Mouse (Mus musculus): Measurements from ENCODE around the gene Ctbp1. TPM values are rescaled to one million over a fixed set of nuclear protein-coding genes. Genes with fewer than 3 reads are reported as not detected.

Ctbp1 gene
- polyA plus RNA-seq, 1 experiment from 2014 or later = 441 TPM

DNA sequence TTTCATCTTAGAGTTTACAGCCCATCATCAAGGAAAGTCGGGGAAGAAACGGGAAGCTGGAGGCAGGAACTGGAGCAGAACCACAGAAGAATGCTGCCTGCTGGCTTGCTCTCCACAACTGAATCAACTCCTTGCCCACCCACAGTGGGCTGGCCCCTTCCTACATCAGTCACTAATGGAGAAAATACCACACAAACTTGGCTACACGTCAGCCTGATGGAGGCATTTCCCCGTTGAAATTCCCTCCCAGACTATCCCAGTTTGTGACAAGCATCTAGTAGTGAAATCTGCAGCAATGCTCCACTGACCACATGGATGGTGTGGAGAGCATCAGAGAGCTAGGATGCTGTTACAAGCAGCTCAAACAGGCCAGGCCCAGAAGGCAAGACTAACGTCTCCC, 42.0 kb downstream of the Ctbp1 start:
- WGBS = 85% methylated on average over 5 of the region's 5 CpGs
- Histone ChIP-seq H3K4me1 (ENCODE audit: control insufficient read depth, insufficient read depth, low read length) (no peaks in the 10 kb centered on the region), H3K36me3 (ENCODE audit: control insufficient read depth, insufficient read depth, low read length) (no peaks in the 10 kb centered on the region), H3K27me3 (ENCODE audit: control insufficient read depth, insufficient read depth, low read depth, low read length) (no peaks in the 10 kb centered on the region), H3K9me3 (replicated peaks; ENCODE audit: control insufficient read depth, low read length, poor library complexity, severe bottlenecking) (no peaks in the 10 kb centered on the region), H3K4me2 (ENCODE audit: low read length) (no peak overlapping the region), H3K27ac (ENCODE audit: low read length) (no peak overlapping the region), H3K9ac (ENCODE audit: low read depth, low read length) (no peak overlapping the region), H3K4me3 (ENCODE audit: low read depth, low read length) (no peak overlapping the region)
- ATAC-seq = no peak

GRCm38 (mm10) chr5:33230285-33230684, 44.5 kb downstream of the Ctbp1 start:
- ATAC-seq = no peak
- H3K36me3 ChIP-seq (ENCODE audit: control insufficient read depth, insufficient read depth, low read length) = no peaks in the 10 kb centered on the region
- H3K27ac ChIP-seq (ENCODE audit: low read length) = no peak overlapping the region
- no peaks in the 10 kb centered on the region for H3K4me1 ChIP-seq (ENCODE audit: control insufficient read depth, insufficient read depth, low read length)
- no peaks in the 10 kb centered on the region for H3K27me3 ChIP-seq (ENCODE audit: control insufficient read depth, insufficient read depth, low read depth, low read length)
- no peak overlapping the region for H3K4me2 ChIP-seq (ENCODE audit: low read length)
- no peak overlapping the region for H3K4me3 ChIP-seq (ENCODE audit: low read depth, low read length)
- WGBS = 55% methylated on average over 5 of the region's 5 CpGs
- no peak overlapping the region for H3K9ac ChIP-seq (ENCODE audit: low read depth, low read length)
- no peaks in the 10 kb centered on the region for H3K9me3 ChIP-seq (replicated peaks; ENCODE audit: control insufficient read depth, low read length, poor library complexity, severe bottlenecking)

GRCm38 (mm10) chr5:33228428-33228827, 46.4 kb downstream of the Ctbp1 start:
- H3K27ac ChIP-seq (ENCODE audit: low read length) = no peak overlapping the region
- WGBS = 64% methylated on average over 5 of the region's 5 CpGs
- no peaks in the 10 kb centered on the region for H3K27me3 ChIP-seq (ENCODE audit: control insufficient read depth, insufficient read depth, low read depth, low read length)
- H3K4me2 ChIP-seq (ENCODE audit: low read length) = no peak overlapping the region
- H3K36me3 ChIP-seq (ENCODE audit: control insufficient read depth, insufficient read depth, low read length) = no peaks in the 10 kb centered on the region
- no peak for ATAC-seq
- no peak overlapping the region for H3K4me3 ChIP-seq (ENCODE audit: low read depth, low read length)
- H3K4me1 ChIP-seq (ENCODE audit: control insufficient read depth, insufficient read depth, low read length) = no peaks in the 10 kb centered on the region
- H3K9me3 ChIP-seq (replicated peaks; ENCODE audit: control insufficient read depth, low read length, poor library complexity, severe bottlenecking) = no peaks in the 10 kb centered on the region
- no peak overlapping the region for H3K9ac ChIP-seq (ENCODE audit: low read depth, low read length)

DNA sequence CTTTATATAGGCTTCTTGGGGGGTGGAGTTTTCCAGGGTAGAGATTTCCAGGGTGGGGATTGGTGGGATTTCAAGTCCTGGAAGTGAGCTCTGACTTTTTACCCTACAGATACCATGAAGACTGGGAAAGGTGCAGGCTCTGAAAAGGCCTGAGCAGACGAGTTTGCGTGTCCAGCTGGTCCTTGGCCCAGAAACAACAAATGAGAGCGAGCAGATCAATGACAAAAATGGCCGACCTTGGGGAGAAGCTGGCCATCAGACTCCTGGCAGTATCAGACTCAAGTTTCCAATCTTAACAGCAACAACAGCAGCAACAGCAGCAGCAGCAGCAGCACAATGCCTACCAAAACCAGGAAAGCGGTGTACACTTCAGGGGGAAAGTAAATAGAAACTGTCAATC, 49.1 kb downstream of the Ctbp1 start:
- Histone ChIP-seq H3K9ac (ENCODE audit: low read depth, low read length) (no peak overlapping the region), H3K9me3 (replicated peaks; ENCODE audit: control insufficient read depth, low read length, poor library complexity, severe bottlenecking) (no peaks in the 10 kb centered on the region), H3K36me3 (ENCODE audit: control insufficient read depth, insufficient read depth, low read length) (no peaks in the 10 kb centered on the region), H3K27ac (ENCODE audit: low read length) (no peak overlapping the region), H3K4me2 (ENCODE audit: low read length) (no peak overlapping the region), H3K27me3 (ENCODE audit: control insufficient read depth, insufficient read depth, low read depth, low read length) (no peaks in the 10 kb centered on the region), H3K4me3 (ENCODE audit: low read depth, low read length) (no peak overlapping the region), H3K4me1 (ENCODE audit: control insufficient read depth, insufficient read depth, low read length) (no peaks in the 10 kb centered on the region)
- no peak for ATAC-seq
- WGBS = 93% methylated on average over 5 of the region's 5 CpGs

DNA sequence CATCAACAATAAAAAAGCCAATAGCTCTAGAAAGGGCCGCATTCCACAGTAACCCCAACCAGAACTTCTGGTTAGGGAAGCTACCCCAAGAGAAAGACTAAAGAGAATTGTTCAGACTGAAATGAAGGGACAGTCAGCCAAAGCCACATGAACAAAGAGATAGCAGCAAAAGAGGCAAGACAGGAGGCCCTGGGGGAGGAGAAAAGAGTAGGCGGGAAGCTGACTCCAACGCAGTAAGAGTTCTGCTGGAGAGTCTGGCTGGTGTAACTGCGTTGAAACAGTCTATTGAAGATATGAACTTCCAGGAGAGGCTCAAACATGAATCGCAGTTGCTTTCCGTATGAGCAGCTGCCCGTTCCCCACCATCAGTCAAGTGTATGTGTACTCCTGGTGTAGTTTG, 50.3 kb downstream of the Ctbp1 start:
- H3K9me3 ChIP-seq (replicated peaks; ENCODE audit: control insufficient read depth, low read length, poor library complexity, severe bottlenecking) = no peaks in the 10 kb centered on the region
- 79% methylated on average over 7 of the region's 7 CpGs for WGBS
- H3K4me1 ChIP-seq (ENCODE audit: control insufficient read depth, insufficient read depth, low read length) = no peaks in the 10 kb centered on the region
- H3K4me3 ChIP-seq (ENCODE audit: low read depth, low read length) = no peak overlapping the region
- no peaks in the 10 kb centered on the region for H3K27me3 ChIP-seq (ENCODE audit: control insufficient read depth, insufficient read depth, low read depth, low read length)
- no peak for ATAC-seq
- no peaks in the 10 kb centered on the region for H3K36me3 ChIP-seq (ENCODE audit: control insufficient read depth, insufficient read depth, low read length)
- no peak overlapping the region for H3K27ac ChIP-seq (ENCODE audit: low read length)
- no peak overlapping the region for H3K4me2 ChIP-seq (ENCODE audit: low read length)
- H3K9ac ChIP-seq (ENCODE audit: low read depth, low read length) = no peak overlapping the region

DNA sequence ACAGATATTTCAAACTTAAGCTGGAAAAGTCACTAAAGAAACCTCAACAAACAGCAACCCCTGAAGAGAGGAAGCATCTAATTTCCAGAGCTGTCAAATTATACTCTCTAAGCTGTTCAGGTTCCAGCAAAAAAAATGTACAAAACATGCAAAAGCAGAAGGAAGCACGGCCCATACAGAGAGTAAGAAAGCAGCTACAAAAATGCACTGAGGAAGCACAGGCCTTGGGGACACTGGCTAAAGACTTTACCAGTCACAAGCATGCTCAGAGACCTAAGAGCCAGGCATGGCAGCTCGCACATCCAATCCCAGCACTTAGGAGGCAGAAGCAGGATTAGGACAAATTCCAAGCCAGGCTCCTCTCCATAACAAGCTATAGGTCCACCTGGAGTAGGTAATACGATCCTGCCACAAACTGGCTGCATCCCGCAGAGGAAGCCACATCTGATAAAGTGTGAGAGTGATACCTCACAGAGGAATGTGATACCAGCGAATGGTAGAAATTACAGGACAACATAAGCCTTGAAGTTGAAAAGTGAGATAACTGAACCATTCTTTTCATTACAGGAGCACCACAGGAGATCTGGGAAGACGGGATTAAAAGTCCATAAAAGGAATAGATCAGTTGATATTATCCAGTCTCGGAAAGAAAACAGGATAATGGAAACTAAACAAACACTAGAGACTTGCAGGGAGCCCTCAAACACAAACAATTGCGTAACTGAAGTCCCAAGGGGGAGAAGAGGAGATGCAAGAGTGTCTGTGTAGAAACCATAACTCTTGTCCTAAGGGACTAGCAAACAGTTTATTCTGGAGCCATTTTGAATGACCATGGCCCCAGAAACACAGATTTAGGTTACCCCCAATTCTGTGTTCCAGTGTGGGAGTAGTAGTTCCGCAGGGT, 51.7 kb downstream of the Ctbp1 start:
- H3K36me3 ChIP-seq (ENCODE audit: control insufficient read depth, insufficient read depth, low read length) = no peaks in the 10 kb centered on the region
- no peaks in the 10 kb centered on the region for H3K27me3 ChIP-seq (ENCODE audit: control insufficient read depth, insufficient read depth, low read depth, low read length)
- H3K27ac ChIP-seq (ENCODE audit: low read length) = no peak overlapping the region
- WGBS = 68% methylated on average over 9 of the region's 9 CpGs
- no peak overlapping the region for H3K4me3 ChIP-seq (ENCODE audit: low read depth, low read length)
- no peak overlapping the region for H3K4me2 ChIP-seq (ENCODE audit: low read length)
- no peak for ATAC-seq
- no peak overlapping the region for H3K9ac ChIP-seq (ENCODE audit: low read depth, low read length)
- H3K9me3 ChIP-seq (replicated peaks; ENCODE audit: control insufficient read depth, low read length, poor library complexity, severe bottlenecking) = no peaks in the 10 kb centered on the region
- no peaks in the 10 kb centered on the region for H3K4me1 ChIP-seq (ENCODE audit: control insufficient read depth, insufficient read depth, low read length)

DNA sequence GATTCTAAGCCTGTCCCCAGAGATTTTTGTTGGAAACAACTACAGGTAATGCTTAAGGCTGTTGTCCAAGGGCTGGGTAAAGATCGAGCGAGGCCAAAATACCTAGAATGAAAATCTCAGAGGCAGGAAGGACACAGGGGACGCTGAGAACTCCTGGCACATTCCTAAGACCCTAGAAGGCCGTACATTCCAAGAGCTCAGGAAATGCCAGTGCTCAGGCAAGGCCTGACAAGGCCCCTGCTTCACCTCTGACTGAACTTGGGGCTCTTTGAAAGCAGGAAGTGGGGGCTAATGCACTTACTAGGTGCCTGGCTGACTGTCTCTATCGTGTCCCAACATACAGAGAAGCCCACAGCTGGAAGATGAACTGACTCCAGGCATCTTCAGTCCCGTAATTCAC, 52.4 kb downstream of the Ctbp1 start:
- no peaks in the 10 kb centered on the region for H3K27me3 ChIP-seq (ENCODE audit: control insufficient read depth, insufficient read depth, low read depth, low read length)
- 0 out of 2 replicates have a peak, but pooled peaks cover 2% of the 10 kb centered on the region for H3K4me1 ChIP-seq (ENCODE audit: control insufficient read depth, insufficient read depth, low read length)
- no peak for ATAC-seq
- no peak overlapping the region for H3K9ac ChIP-seq (ENCODE audit: low read depth, low read length)
- H3K36me3 ChIP-seq (ENCODE audit: control insufficient read depth, insufficient read depth, low read length) = no peaks in the 10 kb centered on the region
- H3K4me3 ChIP-seq (ENCODE audit: low read depth, low read length) = no peak overlapping the region
- H3K4me2 ChIP-seq (ENCODE audit: low read length) = no peak overlapping the region
- H3K27ac ChIP-seq (ENCODE audit: low read length) = no peak overlapping the region
- H3K9me3 ChIP-seq (replicated peaks; ENCODE audit: control insufficient read depth, low read length, poor library complexity, severe bottlenecking) = no peaks in the 10 kb centered on the region
- WGBS = 86% methylated on average over 6 of the region's 6 CpGs

DNA sequence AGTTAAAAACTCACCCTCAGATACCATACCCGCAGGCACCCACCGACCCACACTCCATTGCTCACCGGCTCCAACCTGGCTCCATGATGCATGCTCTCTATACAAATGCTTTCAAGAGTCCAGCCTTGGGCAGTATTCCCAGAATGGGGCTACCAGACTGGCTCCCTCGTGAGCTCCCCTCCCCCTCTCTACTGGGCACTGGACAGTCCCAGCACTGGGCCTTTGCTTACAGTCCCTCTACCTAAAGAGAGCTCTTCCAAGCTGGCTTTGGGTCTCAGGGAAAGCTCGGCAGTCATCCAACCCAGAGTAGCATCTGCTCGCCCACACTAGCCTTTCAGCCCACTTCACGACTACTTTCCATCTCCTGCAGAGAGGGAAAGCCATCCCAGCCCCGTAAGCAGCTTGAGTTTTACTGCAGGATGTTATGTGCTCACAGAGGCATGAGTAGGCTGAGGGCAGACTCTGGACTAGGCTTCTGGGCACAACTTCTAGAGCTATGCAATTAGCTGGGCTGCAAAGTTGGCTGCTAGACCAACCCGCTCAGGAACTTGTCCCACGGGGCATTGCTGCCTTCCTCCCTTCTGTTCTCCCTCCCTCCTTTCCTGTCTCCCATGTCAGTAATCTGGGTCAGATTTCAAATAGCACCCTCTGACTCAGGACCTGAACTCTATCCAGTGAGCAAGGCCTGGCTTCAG, 54.3 kb downstream of the Ctbp1 start:
- Histone ChIP-seq H3K36me3 (ENCODE audit: control insufficient read depth, insufficient read depth, low read length) (no peaks in the 10 kb centered on the region), H3K27me3 (ENCODE audit: control insufficient read depth, insufficient read depth, low read depth, low read length) (no peaks in the 10 kb centered on the region), H3K27ac (ENCODE audit: low read length) (no peak overlapping the region), H3K4me3 (ENCODE audit: low read depth, low read length) (no peak overlapping the region), H3K9ac (ENCODE audit: low read depth, low read length) (no peak overlapping the region), H3K4me2 (ENCODE audit: low read length) (no peak overlapping the region), H3K9me3 (replicated peaks; ENCODE audit: control insufficient read depth, low read length, poor library complexity, severe bottlenecking) (no peaks in the 10 kb centered on the region), H3K4me1 (ENCODE audit: control insufficient read depth, insufficient read depth, low read length) (0 out of 2 replicates have a peak, but pooled peaks cover 2% of the 10 kb centered on the region)
- 82% methylated on average over 10 of the region's 10 CpGs for WGBS
- ATAC-seq = no peak

DNA sequence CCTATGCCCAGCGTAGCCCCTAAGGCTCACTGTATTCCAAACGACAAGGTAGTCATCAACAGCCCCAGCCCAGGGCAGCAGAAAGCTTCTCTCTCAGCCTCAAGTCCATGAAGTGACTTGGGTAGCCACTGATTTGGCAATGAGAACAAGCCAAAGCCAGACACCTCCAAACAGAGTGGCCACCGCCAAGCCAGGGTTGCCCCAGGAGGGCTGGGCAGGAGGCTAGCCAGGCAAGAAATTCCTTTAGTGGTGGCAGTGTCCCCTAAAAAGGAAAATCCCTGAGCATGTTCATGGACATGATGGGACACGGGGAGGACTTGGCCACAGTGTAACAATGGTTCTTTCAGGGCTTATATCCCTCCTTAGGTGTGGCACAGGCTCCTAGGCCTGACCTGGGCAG, 55.0 kb downstream of the Ctbp1 start:
- 90% methylated on average over 4 of the region's 4 CpGs for WGBS
- no peak for ATAC-seq
- no peaks in the 10 kb centered on the region for H3K9me3 ChIP-seq (replicated peaks; ENCODE audit: control insufficient read depth, low read length, poor library complexity, severe bottlenecking)

More for the DNA sequence above, 55.0 kb downstream of the Ctbp1 start:
- H3K4me2 ChIP-seq (ENCODE audit: low read length) = no peak overlapping the region
- H3K4me1 ChIP-seq (ENCODE audit: control insufficient read depth, insufficient read depth, low read length) = 0 out of 2 replicates have a peak, but pooled peaks cover 2% of the 10 kb centered on the region
- no peaks in the 10 kb centered on the region for H3K36me3 ChIP-seq (ENCODE audit: control insufficient read depth, insufficient read depth, low read length)
- H3K9ac ChIP-seq (ENCODE audit: low read depth, low read length) = no peak overlapping the region
- H3K27ac ChIP-seq (ENCODE audit: low read length) = no peak overlapping the region
- no peak overlapping the region for H3K4me3 ChIP-seq (ENCODE audit: low read depth, low read length)
- no peaks in the 10 kb centered on the region for H3K27me3 ChIP-seq (ENCODE audit: control insufficient read depth, insufficient read depth, low read depth, low read length)
